Mouse (Mus musculus) common myeloid progenitor, adult 5-6 weeks (primary cell): ENCODE data around the gene Acpp. TPM values are rescaled to one million over a fixed set of nuclear protein-coding genes. Genes with fewer than 3 reads are reported as not detected.
A peak's percentile ranks its signal among the peaks of the same experiment; 100 is the strongest.

Experiments used
- ATAC-seq: replicated peaks from 2 replicates; pipeline ENCODE4 v1.8.0; 2016; ENCODE audit warnings: low read depth, mild to moderate bottlenecking, moderate TSS enrichment, inconsistent platforms; ENCODE audit not compliant: poor library complexity, severe bottlenecking
- total RNA-seq: library from RNA; stranded (forward); fragments of 200-1000, 187-1606 nt; gene quantifications from 2 replicates; pipeline ENCODE4 v1.2.3, GENCODE M21; 2017

The Acpp gene
- total RNA-seq, 1 experiment from 2014 or later: 0.32 TPM

GRCm38 (mm10) chr9:104305333-104306111, 32.0 kb downstream of the Acpp start:
- ATAC-seq: no peak

- no peak for ATAC-seq
These were observed 32.7 kb downstream of the Acpp start for GRCm38 (mm10) chr9:104304800-104305199.

GRCm38 (mm10) chr9:104304376-104304775, 33.2 kb downstream of the Acpp start:
- ATAC-seq: no peak

- ATAC-seq: no peak
These were observed 37.0 kb downstream of the Acpp start for GRCm38 (mm10) chr9:104300569-104300968.

GRCm38 (mm10) chr9:104297041-104297440, 40.5 kb downstream of the Acpp start:
- no peak for ATAC-seq

- no peak for ATAC-seq
These were observed 52.6 kb downstream of the Acpp start for GRCm38 (mm10) chr9:104284934-104285333.

- ATAC-seq: no peak
These were observed 55.0 kb downstream of the Acpp start for GRCm38 (mm10) chr9:104282536-104282935.

- ATAC-seq: no peak
These were observed 55.8 kb downstream of the Acpp start for GRCm38 (mm10) chr9:104281737-104282136.

- peak; percentile 71 for ATAC-seq
These were observed 56.6 kb downstream of the Acpp start for GRCm38 (mm10) chr9:104280725-104281495.

- peak; percentile 78 for ATAC-seq
These were observed 59.9 kb downstream of the Acpp start for GRCm38 (mm10) chr9:104277528-104278162.

GRCm38 (mm10) chr9:104275084-104275785, 62.3 kb downstream of the Acpp start:
- ATAC-seq: no peak

GRCm38 (mm10) chr9:104272057-104272456, 65.5 kb downstream of the Acpp start:
- ATAC-seq: no peak

- ATAC-seq: no peak
These were observed 65.9 kb downstream of the Acpp start for GRCm38 (mm10) chr9:104271642-104272041.

GRCm38 (mm10) chr9:104269944-104270343, 67.6 kb downstream of the Acpp start:
- ATAC-seq: no peak

GRCm38 (mm10) chr9:104269349-104269871, 68.1 kb downstream of the Acpp start:
- ATAC-seq: peak; percentile 81

- no peak for ATAC-seq
These were observed 73.0 kb downstream of the Acpp start for GRCm38 (mm10) chr9:104264567-104264966.

- ATAC-seq: peak; percentile 94
These were observed 74.7 kb downstream of the Acpp start, which contains the start of gene Dnajc13 for GRCm38 (mm10) chr9:104262823-104263352. TSS of gene Dnajc13 (minus strand) at chr9:104262930.

GRCm38 (mm10) chr9:104262016-104262762, 75.4 kb downstream of the Acpp start:
- ATAC-seq: peak; percentile 19

- ATAC-seq: no peak
These were observed 77.2 kb downstream of the Acpp start for GRCm38 (mm10) chr9:104260306-104260705.
